Mouse (Mus musculus): ENCODE measurements at regions not wholly inside any gene's neighbourhood (a gene's known extent, or its start where the extent isn't known, plus 50 kb on each side); places are given as distances from the start of the nearest gene placed in this dataset.

DNA sequence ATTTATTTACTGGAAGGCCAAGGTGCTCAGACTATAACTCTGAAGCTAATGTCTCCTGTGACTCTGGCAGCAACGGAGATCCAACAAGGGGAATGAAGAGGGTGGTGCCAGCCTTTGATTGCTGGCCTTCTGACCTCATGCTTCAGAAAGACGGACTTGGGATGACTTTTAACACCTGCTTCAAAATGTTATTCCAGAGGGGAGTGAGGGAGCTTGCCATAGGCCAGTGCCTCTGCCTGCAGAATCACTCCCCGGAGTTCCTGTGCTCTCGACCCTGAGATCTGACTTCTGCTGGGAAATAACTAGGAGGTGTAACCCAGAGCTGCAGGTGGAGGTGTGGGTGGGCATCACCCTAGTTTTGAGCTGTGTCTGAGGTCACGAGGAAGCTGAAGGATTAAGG lies 78.9 kb upstream of the Cxcr4 start:
- Histone ChIP-seq H3K27me3 (ENCODE audit: control insufficient read depth, insufficient read depth, low read length) (no peaks in the 10 kb centered on the region), H3K27ac (ENCODE audit: insufficient read depth, low read depth, low read length) (no peak overlapping the region), H3K4me3 (ENCODE audit: low read depth, low read length) (no peak overlapping the region), H3K4me1 (ENCODE audit: control insufficient read depth, insufficient read depth, insufficient read length, low read length) (no peaks in the 10 kb centered on the region), H3K36me3 (ENCODE audit: control insufficient read depth, insufficient read depth, low read length) (no peaks in the 10 kb centered on the region)
- no peak for TF ChIP-seq POLR2A (IDR thresholded peaks at IDR 0.05; ENCODE audit: low read depth, low read length)
- no peak for TF ChIP-seq CTCF (IDR thresholded peaks at IDR 0.05; ENCODE audit: extremely low read depth, insufficient read length, insufficient replicate concordance, low read depth, low read length)
- 41% methylated on average over 5 of the region's 5 CpGs for WGBS

DNA sequence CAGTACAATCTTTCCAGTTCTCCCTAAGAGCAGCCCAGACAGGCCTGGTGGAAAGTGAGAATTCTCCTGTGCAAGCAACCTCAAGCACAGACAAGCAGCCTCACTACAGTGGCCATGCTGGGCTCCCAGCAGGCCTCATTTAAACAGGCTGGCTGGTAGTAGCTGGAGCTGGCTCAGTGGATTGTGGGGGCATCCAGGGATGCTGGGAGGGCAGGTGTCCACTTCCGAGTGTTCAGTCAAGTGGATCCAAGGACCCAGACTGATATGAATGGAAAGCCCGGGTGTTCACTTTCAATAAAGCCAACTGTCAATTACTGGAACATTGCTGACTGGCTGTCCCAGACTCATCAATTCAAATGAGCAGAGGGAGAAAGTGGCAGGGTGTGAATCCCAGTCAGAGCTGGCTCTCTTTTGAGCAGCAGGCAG lies 77.2 kb upstream of the Cxcr4 start:
- Histone ChIP-seq H3K27me3 (ENCODE audit: control insufficient read depth, insufficient read depth, low read length) (no peaks in the 10 kb centered on the region), H3K27ac (ENCODE audit: insufficient read depth, low read depth, low read length) (no peak overlapping the region), H3K4me1 (ENCODE audit: control insufficient read depth, insufficient read depth, insufficient read length, low read length) (no peaks in the 10 kb centered on the region), H3K4me3 (ENCODE audit: low read depth, low read length) (no peak overlapping the region), H3K36me3 (ENCODE audit: control insufficient read depth, insufficient read depth, low read length) (no peaks in the 10 kb centered on the region)
- WGBS, result 79% methylated on average over 2 of the region's 2 CpGs
- TF ChIP-seq POLR2A (IDR thresholded peaks at IDR 0.05; ENCODE audit: low read depth, low read length) (no peak), CTCF (IDR thresholded peaks at IDR 0.05; ENCODE audit: extremely low read depth, insufficient read length, insufficient replicate concordance, low read depth, low read length) (no peak)

DNA sequence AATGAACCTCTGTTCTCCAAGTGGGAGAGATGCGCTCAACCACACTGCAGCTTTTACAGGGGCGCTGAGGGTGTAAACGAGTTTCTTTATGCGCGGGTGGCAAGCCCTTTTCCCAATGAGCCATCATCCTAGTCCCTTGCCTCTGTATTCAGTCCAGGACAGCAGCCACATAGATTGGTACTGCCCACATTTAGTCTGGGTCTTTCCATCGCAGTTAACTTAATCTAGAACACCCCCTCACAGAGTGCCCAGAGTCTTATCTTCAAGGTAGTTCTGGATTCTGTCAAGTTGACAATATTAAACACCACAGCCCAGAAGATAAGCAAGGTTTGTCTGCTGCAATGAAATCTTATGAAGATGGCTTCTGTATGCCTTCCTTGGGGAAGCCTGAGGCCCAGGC lies 76.6 kb upstream of the Cxcr4 start:
- TF ChIP-seq CTCF (IDR thresholded peaks at IDR 0.05; ENCODE audit: extremely low read depth, insufficient read length, insufficient replicate concordance, low read depth, low read length) (no peak), POLR2A (IDR thresholded peaks at IDR 0.05; ENCODE audit: low read depth, low read length) (no peak)
- Histone ChIP-seq H3K27me3 (ENCODE audit: control insufficient read depth, insufficient read depth, low read length) (no peaks in the 10 kb centered on the region), H3K36me3 (ENCODE audit: control insufficient read depth, insufficient read depth, low read length) (no peaks in the 10 kb centered on the region), H3K4me1 (ENCODE audit: control insufficient read depth, insufficient read depth, insufficient read length, low read length) (no peaks in the 10 kb centered on the region), H3K4me3 (ENCODE audit: low read depth, low read length) (no peak overlapping the region), H3K27ac (ENCODE audit: insufficient read depth, low read depth, low read length) (no peak overlapping the region)
- WGBS, result 86% methylated on average over 6 of the region's 6 CpGs

DNA sequence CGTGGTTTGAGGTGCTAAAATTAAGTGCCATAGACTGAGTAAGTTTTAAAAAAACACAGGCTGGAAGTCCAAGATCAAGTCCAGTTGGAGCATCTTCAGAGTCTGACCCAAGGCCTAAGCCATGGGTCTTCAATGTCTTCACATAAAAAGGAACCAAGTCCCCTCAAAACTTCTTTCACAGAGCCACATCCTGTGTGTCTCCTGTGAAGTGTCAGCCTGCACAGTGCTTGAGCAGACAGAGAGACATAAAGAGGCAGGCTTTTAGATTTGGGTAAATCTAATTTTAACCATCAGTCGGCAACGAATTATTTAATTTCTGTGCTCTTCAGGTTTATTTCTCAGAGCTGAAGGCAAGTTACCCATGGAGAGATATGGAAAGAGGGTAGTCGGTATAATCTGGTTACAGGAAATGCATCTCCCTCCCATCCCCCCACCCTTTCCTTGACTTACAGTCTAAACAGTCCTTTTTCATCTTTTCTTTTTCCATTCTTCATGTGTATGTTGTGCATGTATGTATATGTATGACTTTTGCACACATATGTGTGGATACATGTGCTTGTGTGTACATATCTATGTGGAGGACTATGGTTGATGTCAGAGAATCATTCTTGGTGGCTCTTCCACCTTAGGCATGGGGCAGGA lies 75.1 kb upstream of the Cxcr4 start:
- no peak overlapping the region for H3K4me3 ChIP-seq (ENCODE audit: low read depth, low read length)
- no peaks in the 10 kb centered on the region for H3K27me3 ChIP-seq (ENCODE audit: control insufficient read depth, insufficient read depth, low read length)
- WGBS, result 75% methylated on average over 4 of the region's 4 CpGs
- no peak overlapping the region for H3K27ac ChIP-seq (ENCODE audit: insufficient read depth, low read depth, low read length)
- H3K4me1 ChIP-seq (ENCODE audit: control insufficient read depth, insufficient read depth, insufficient read length, low read length), result no peaks in the 10 kb centered on the region
- no peaks in the 10 kb centered on the region for H3K36me3 ChIP-seq (ENCODE audit: control insufficient read depth, insufficient read depth, low read length)
- no peak for TF ChIP-seq CTCF (IDR thresholded peaks at IDR 0.05; ENCODE audit: extremely low read depth, insufficient read length, insufficient replicate concordance, low read depth, low read length)

DNA sequence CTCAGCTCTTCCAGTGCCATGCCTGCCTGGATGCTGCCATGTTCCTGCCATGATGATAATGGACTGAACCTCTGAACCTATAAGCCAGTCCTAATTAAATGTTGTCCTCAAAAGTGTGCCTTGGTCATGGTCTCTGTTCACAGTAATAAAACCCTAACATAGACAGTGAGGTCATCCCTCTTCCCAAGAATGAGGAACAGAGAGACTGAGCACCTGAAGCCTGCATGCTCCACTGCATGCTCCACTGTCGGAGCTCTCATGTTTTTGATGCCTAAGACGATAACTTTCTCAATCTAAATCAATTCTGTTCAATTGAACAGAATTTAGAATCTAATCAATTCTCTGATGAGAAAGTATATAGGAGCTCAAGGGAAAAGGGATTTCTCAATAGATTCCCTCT lies 71.1 kb upstream of the Cxcr4 start:
- H3K4me1 ChIP-seq (ENCODE audit: control insufficient read depth, insufficient read depth, insufficient read length, low read length), result no peaks in the 10 kb centered on the region

DNA sequence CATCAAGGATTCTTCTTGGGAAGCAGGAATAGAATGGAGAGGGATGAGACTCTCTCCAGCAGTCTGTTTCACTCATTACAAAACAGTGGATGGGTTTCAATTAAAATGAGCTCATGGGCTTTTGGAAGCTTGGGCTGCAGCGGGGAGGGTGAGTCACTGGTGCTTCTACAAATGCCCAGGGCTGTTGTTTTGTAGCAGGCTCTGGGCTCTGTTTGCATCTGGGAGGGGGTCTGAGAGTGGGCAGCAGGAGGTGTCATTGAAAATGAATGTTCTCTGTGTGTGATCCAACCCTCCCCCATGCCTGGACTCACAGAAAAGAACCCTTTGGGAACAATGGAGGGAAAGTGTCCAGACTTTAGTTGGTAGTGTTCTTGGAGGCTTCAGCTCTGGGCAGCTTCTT lies 67.8 kb upstream of the Cxcr4 start:
- Histone ChIP-seq H3K27me3 (ENCODE audit: control insufficient read depth, insufficient read depth, low read length) (no peaks in the 10 kb centered on the region), H3K27ac (ENCODE audit: insufficient read depth, low read depth, low read length) (no peak overlapping the region), H3K4me3 (ENCODE audit: low read depth, low read length) (no peak overlapping the region), H3K4me1 (ENCODE audit: control insufficient read depth, insufficient read depth, insufficient read length, low read length) (no peaks in the 10 kb centered on the region), H3K36me3 (ENCODE audit: control insufficient read depth, insufficient read depth, low read length) (no peaks in the 10 kb centered on the region)
- 97% methylated on average over 1 of the region's 1 CpGs for WGBS
- no peak for TF ChIP-seq POLR2A (IDR thresholded peaks at IDR 0.05; ENCODE audit: low read depth, low read length)
- TF ChIP-seq CTCF (IDR thresholded peaks at IDR 0.05; ENCODE audit: extremely low read depth, insufficient read length, insufficient replicate concordance, low read depth, low read length), result no peak

More for the DNA sequence above, 71.1 kb upstream of the Cxcr4 start:
- Histone ChIP-seq H3K4me3 (ENCODE audit: low read depth, low read length) (no peak overlapping the region), H3K27ac (ENCODE audit: insufficient read depth, low read depth, low read length) (no peak overlapping the region), H3K27me3 (ENCODE audit: control insufficient read depth, insufficient read depth, low read length) (no peaks in the 10 kb centered on the region), H3K36me3 (ENCODE audit: control insufficient read depth, insufficient read depth, low read length) (no peaks in the 10 kb centered on the region)
- TF ChIP-seq CTCF (IDR thresholded peaks at IDR 0.05; ENCODE audit: extremely low read depth, insufficient read length, insufficient replicate concordance, low read depth, low read length) (no peak), POLR2A (IDR thresholded peaks at IDR 0.05; ENCODE audit: low read depth, low read length) (no peak)
- WGBS, result 86% methylated on average over 2 of the region's 2 CpGs

DNA sequence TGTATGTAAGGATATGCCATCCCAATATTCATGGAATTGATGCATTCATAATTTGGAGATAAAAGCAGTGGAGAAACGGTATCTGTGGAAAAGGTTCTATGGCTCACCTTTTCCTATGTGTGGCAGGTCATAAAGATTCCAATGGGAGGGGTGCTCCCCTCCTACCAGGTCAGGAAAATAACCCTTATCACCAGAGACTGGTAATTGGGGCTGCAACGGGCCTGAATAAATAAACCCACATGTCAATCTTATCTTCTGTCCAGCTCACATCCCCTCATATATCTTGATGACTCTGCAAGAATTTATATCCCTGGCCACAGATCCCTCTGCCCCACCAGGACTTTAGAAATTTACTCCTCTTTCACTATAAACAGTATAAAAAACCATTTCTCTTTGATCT lies 66.7 kb upstream of the Cxcr4 start:
- H3K4me3 ChIP-seq (ENCODE audit: low read depth, low read length), result no peak overlapping the region
- H3K36me3 ChIP-seq (ENCODE audit: control insufficient read depth, insufficient read depth, low read length), result no peaks in the 10 kb centered on the region
- TF ChIP-seq CTCF (IDR thresholded peaks at IDR 0.05; ENCODE audit: extremely low read depth, insufficient read length, insufficient replicate concordance, low read depth, low read length) (no peak), POLR2A (IDR thresholded peaks at IDR 0.05; ENCODE audit: low read depth, low read length) (no peak)
- no peaks in the 10 kb centered on the region for H3K27me3 ChIP-seq (ENCODE audit: control insufficient read depth, insufficient read depth, low read length)
- 20% methylated on average over 2 of the region's 2 CpGs for WGBS
- no peaks in the 10 kb centered on the region for H3K4me1 ChIP-seq (ENCODE audit: control insufficient read depth, insufficient read depth, insufficient read length, low read length)
- H3K27ac ChIP-seq (ENCODE audit: insufficient read depth, low read depth, low read length), result no peak overlapping the region

Measured in small intestine, adult 2 months (tissue).